Mouse (Mus musculus) embryonic fibroblast, embryonic 13.5 days (primary cell): ENCODE data around the gene Gm2056. TPM values are rescaled to one million over a fixed set of nuclear protein-coding genes. Genes with fewer than 3 reads are reported as not detected.
"Not testable (repeated sequence)": the region's sequence is repeated elsewhere in the genome, so short reads cannot be mapped to it uniquely, and the experiment has no call there.

Source experiments
- H3K27ac ChIP-seq: 2 replicates; pipeline ENCODE4 v1.5.1; 2012; ENCODE audit warnings: low read length, control low read depth, inconsistent platforms; ENCODE audit not compliant: insufficient read depth
- H3K4me1 ChIP-seq: 2 replicates; pipeline ENCODE4 v1.6.1; 2011; ENCODE audit warnings: low read length; ENCODE audit not compliant: control insufficient read depth, insufficient read depth
- H3K4me3 ChIP-seq: 2 replicates; pipeline ENCODE4 v1.5.1; 2011; ENCODE audit warnings: mild to moderate bottlenecking, control low read depth, low read length; ENCODE audit not compliant: insufficient read depth
- polyA plus RNA-seq: library from polyadenylated mRNA; stranded (reverse); fragments of >200 nt; gene quantifications from 2 replicates; pipeline ENCODE4 v1.2.4, GENCODE M21; 2011; ENCODE audit warnings: low read depth; ENCODE audit not compliant: missing spikeins, insufficient read length

The Gm2056 gene
- polyA plus RNA-seq = not detected in 2 replicates

DNA sequence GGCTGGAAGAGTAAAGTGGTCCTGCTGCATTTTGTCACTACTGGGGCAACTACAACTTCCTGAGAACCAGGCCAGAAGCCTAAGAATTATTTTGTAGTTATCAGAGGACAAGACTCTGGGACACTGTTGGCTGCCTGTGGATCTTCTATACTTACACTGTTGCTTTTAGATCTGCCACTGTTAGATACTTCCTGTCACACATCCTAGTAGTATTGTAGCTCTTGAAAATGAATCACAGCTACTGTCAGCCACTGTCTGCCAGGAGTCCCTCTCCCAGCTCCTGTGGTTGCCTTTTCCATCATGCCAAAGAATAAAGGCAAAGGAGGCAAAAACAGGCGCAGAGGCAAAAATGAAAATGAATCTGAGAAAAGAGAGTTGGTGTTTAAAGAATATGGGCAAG, at the start of gene Gm2056:
Gene Gm2056, plus strand, starts transcription at position 301 of the 400 bp plus-strand sequence.
- H3K27ac ChIP-seq, H3K4me3 ChIP-seq, H3K4me1 ChIP-seq: not testable (repeated sequence)

DNA sequence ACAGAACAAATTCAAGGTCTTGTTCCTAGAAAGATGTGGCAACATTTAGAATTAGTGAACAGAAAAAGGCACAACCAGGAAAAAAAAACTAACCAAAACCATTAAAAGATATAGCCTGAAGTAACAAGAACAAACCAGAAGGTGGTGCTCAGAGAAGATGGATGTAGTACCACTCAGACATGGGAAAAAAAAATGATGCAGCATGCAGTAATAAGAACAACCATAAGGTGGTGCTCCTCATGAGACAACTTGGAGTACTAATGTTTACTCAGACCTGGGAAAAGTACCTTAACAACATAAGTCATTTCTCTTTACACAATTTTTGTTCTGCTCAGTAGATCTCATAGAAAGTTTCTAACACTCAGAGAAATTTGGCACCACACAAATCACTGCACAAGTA, 42.8 kb upstream of the Gm2056 start:
- not testable (repeated sequence) for H3K4me3 ChIP-seq, H3K27ac ChIP-seq, H3K4me1 ChIP-seq

DNA sequence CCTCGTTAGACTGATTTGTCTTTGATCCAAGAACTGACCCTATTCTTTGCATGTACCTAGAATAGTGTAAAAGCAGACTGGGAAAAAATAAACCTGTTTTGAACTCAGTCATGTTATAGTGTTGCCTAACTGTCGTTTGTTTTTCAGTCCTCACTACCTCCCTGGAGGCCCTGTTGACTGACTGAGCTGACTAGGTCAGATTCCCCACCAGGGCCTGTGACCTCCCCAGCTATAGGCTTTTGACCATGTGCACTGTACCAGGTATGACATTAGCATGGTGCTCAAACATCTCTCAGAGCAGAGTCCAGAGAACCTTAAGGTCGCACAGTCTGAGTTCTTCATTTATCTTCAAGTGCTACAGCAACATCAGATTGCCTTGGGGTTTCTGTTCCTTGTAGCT, 22.7 kb upstream of the Gm2056 start:
- H3K4me3 ChIP-seq, H3K27ac ChIP-seq, H3K4me1 ChIP-seq: not testable (repeated sequence)

DNA sequence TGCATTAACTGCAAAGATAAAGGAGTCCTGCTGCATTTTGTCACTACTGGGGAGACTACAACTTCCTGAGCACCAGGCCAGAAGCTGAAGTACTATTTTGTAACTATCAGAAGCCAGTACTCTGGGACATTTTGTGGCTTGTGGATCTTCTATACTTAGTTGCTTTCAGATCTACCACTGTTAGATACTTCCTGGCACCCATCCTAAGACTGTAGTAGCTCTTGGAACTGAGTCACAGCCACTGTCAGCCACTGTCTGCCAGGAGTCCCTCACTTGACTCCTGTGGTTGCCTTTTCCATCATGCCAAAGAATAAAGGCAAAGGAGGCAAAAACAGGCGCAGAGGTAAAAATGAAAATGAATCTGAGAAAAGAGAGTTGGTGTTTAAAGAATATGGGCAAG, 15.3 kb upstream of the Gm2056 start, which contains the start of gene Gm2075:
Gene Gm2075, plus strand, starts transcription at position 301 of the 400 bp plus-strand sequence.
- H3K27ac ChIP-seq, H3K4me3 ChIP-seq, H3K4me1 ChIP-seq: not testable (repeated sequence)

DNA sequence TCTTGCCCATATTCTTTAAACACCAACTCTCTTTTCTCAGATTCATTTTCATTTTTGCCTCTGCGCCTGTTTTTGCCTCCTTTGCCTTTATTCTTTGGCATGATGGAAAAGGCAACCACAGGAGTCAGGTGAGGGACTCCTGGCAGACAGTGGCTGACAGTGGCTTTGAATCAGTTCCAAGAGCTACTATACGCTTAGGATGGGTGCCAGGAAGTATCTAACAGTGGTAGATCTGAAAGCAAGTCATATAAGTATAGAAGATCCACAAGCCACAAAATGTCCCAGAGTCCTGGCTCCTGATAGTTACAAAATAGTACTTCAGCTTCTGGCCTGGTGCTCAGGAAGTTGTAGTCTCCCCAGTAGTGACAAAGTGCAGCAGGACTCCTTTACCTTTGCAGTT, 8.1 kb upstream of the Gm2056 start, which contains the start of gene Gm6803:
Gene Gm6803, minus strand, starts transcription at position 101 of the 400 bp plus-strand sequence.
- H3K4me1 ChIP-seq, H3K4me3 ChIP-seq, H3K27ac ChIP-seq: not testable (repeated sequence)

DNA sequence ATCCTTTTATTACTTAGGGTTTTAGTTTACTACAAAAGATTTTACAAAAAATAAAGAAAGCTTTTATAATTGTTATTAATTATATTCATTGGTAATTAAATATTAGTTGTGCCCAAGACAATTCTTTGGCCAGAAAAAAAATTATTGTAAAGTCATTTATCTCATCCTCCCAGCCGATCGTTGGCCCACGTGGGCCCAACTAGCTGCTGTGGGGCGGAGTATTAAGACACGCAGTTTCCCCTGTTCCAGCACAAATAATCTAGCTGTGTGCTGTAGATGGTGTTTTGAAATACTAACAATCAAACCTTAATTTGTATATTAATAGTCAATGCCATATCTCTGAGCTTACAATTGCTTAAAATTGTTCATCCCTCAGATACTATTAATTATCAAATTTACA, 5.4 kb downstream of the Gm2056 start:
- not testable (repeated sequence) for H3K4me3 ChIP-seq, H3K4me1 ChIP-seq, H3K27ac ChIP-seq

DNA sequence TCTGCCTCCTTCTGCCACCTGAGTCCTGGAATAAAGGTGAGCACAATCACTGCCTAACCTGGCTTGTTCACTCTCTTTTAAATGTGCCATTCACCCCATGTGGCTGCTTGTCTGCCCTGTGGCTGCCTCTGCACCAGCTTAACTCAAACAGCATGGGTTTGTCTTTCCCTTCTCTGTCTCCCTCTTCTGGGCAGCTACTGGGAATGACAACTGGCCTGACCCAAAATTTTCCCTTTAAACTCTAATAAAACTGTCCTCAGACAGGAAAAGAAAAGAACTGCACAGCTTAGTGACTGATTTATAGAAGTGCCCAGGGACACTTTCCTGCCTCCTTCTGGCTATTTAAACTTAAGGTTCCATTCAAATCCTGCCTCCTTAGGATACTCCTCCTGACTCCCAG, 12.3 kb downstream of the Gm2056 start:
- H3K4me3 ChIP-seq, H3K4me1 ChIP-seq, H3K27ac ChIP-seq: not testable (repeated sequence)

DNA sequence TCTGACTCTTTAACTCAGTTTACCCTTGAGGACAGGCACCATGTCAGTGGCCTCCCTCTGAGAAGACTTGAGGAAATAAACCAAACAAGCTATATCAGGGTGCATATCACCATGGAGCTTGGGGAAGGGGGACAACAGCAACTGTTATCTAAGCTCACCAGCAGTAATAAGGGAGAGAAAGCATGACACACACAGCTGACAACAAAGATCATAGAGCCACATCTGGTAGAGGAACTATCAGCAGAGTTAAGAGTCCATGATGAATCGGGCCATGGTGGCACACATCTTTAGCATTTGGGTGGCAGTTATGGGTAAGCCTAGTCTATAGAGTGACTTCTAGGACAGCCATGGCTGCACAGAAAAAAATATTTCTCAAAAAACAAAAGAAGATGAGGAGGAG, 12.9 kb downstream of the Gm2056 start:
- not testable (repeated sequence) for H3K4me1 ChIP-seq, H3K4me3 ChIP-seq, H3K27ac ChIP-seq

DNA sequence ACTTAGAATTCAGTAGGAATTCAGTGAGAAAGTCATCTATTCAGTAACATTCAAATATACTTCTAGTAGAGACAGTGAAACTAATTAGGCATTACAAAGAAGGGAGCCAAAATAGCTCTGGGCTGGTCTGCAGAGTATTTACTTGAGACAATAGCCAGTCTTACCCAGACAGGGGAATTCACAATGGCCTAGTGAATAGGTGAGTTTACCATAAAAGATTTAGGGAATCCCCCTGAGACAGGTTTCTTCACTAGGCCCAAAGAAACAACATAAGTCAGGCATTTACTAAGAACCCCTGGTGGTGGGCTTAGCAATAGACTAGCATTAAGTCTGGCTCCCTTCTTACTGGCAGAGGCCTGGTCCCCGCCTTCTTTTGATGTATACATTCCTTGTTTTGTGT, 18.4 kb downstream of the Gm2056 start:
- H3K4me3 ChIP-seq, H3K4me1 ChIP-seq, H3K27ac ChIP-seq: not testable (repeated sequence)

Other genes starting within 250 kb of the Gm2056 start
- not detected in 2 replicates for gene Gm21936, start 231.5 kb upstream of the Gm2056 start, polyA plus RNA-seq
- gene BB287469, start 210.4 kb upstream of the Gm2056 start, polyA plus RNA-seq = not detected in 2 replicates
- not detected in 2 replicates for gene Gm2001, start 184.7 kb upstream of the Gm2056 start, polyA plus RNA-seq
- gene Gm2016, start 152.9 kb upstream of the Gm2056 start, polyA plus RNA-seq = not detected in 2 replicates
- gene Gm2022, start 131.6 kb upstream of the Gm2056 start, polyA plus RNA-seq = not detected in 2 replicates
- not detected in 2 replicates for gene Gm2035, start 107.1 kb upstream of the Gm2056 start, polyA plus RNA-seq
- gene Gm2042, start 72.9 kb upstream of the Gm2056 start, polyA plus RNA-seq = not detected in 2 replicates
- not detected in 2 replicates for gene Gm2075, start 15.2 kb upstream of the Gm2056 start, polyA plus RNA-seq
- not detected in 2 replicates for gene Gm6803, start 8.2 kb upstream of the Gm2056 start, polyA plus RNA-seq
- not detected in 2 replicates for gene Gm16368, start 56.7 kb downstream of the Gm2056 start, polyA plus RNA-seq
- not detected in 2 replicates for gene Gm10436, start 155.1 kb downstream of the Gm2056 start, polyA plus RNA-seq
- not detected in 2 replicates for gene Gm8332, start 223.1 kb downstream of the Gm2056 start, polyA plus RNA-seq
- not detected in 2 replicates for gene Gm5662, start 247.5 kb downstream of the Gm2056 start, polyA plus RNA-seq